In genomic region chr7:99156737-99157136, GRCm38 (mm10) we compare ENCODE assay signal across 28 mouse cellular contexts.
"Had no signal": no experiment of that assay in that cellular context is flagged by ENCODE, and none has a peak within 500 bp of the region (broad histone marks: within the 10 kb centered on the region; RNA-seq: fewer than 3 reads in every experiment).

No protein-coding gene starts in this region.

- H3K9me3 ChIP-seq: heart, embryonic 13.5 days; heart, embryonic 15.5 days; hindbrain, embryonic 10.5 days; hindbrain, embryonic 12.5 days; kidney, embryonic 15.5 days; limb, embryonic 13.5 days; limb, embryonic 15.5 days; liver, embryonic 13.5 days; liver, embryonic 15.5 days had no signal

- H3K9ac ChIP-seq: heart, embryonic 15.5 days; hindbrain, embryonic 12.5 days; hindbrain, embryonic 14.5 days; kidney, embryonic 15.5 days; limb, embryonic 13.5 days; limb, embryonic 15.5 days; liver, embryonic 13.5 days; liver, embryonic 15.5 days had no signal

- H3K4me3 ChIP-seq: gastrocnemius, adult 2 months; heart, adult 2 months; heart, embryonic 15.5 days; hindbrain, embryonic 10.5 days; hindbrain, embryonic 12.5 days; kidney, embryonic 15.5 days; limb, embryonic 13.5 days; limb, embryonic 15.5 days; liver, embryonic 13.5 days; liver, embryonic 15.5 days had no signal

- H3K27me3 ChIP-seq: heart, embryonic 13.5 days; heart, embryonic 15.5 days; hindbrain, embryonic 12.5 days; kidney, embryonic 15.5 days; limb, embryonic 13.5 days; limb, embryonic 15.5 days; liver, embryonic 13.5 days; liver, embryonic 15.5 days had no signal

- ATAC-seq: forebrain, embryonic 16.5 days; hindbrain, embryonic 16.5 days; inflammation-experienced regulatory T-cells, adult 6 months had no signal

- H3K36me3 ChIP-seq: heart, embryonic 13.5 days; heart, embryonic 15.5 days; hindbrain, embryonic 10.5 days; hindbrain, embryonic 12.5 days; kidney, embryonic 15.5 days; limb, embryonic 13.5 days; limb, embryonic 15.5 days had no signal

- DNase-seq: gastrocnemius, adult 2 months; gastrocnemius, postnatal 10 days; gastrocnemius, postnatal 25 days; heart, adult 2 months; heart, postnatal 14 days; heart, postnatal 4 days; kidney, adult 11 months; kidney, adult 2 months; kidney, adult 9 months; kidney, postnatal 14 days; kidney, postnatal 36 days; layer of hippocampus, adult 9-11 months; layer of hippocampus, postnatal 36 days; left cerebral cortex, postnatal 4 days; liver, embryonic 13.5 days had no signal

- H3K4me2 ChIP-seq: hindbrain, embryonic 12.5 days; hindbrain, embryonic 14.5 days had no signal

- H3K27ac ChIP-seq: gastrocnemius, adult 2 months; heart, adult 2 months; heart, embryonic 13.5 days; heart, embryonic 15.5 days; hindbrain, embryonic 12.5 days; hindbrain, embryonic 14.5 days; kidney, embryonic 15.5 days; kidney, postnatal 0 days; limb, embryonic 13.5 days; limb, embryonic 15.5 days had no signal
